Mouse (Mus musculus): ENCODE results near the gene Slc30a4. TPM values are rescaled to one million over a fixed set of nuclear protein-coding genes. Genes with fewer than 3 reads are reported as not detected.

The Slc30a4 gene
- total and polyA plus RNA-seq, 3 experiments: 9.0 to 20.5 (median 11.4) TPM

DNA sequence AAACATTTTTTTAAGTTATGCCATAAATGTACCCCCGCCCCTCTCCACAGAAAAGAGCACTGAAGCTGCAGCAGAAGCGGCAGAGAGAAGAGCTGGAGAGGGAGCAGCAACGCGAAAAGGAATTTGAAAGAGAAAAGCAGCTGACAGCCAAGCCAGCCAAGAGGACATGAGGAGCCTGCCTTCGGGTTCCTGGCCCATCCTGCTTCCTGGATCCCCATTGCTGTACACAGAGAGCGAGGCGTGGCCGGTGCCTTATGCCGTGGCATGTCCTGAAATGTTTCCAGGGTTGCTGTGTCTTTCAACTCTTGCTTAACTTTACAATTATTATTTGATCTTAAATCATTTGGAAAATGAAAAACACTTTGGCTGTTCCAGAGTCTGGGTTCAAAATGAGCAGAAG, 44.0 kb upstream of the Slc30a4 start:
- Histone ChIP-seq H3K4me2 (ENCODE audit: insufficient read depth, low read depth, poor library complexity, severe bottlenecking) (no peak overlapping the region), H3K36me3 (replicated peaks in 1 of 2; ENCODE audit: control insufficient read depth in 1 of 2, insufficient read depth in 1 of 2, low read length in 1 of 2) (peaks cover 36 to 67% of the 10 kb centered on the region in 2 experiments), H3K9me3 (replicated peaks; ENCODE audit: low read length) (no peaks in the 10 kb centered on the region), H3K79me2 (replicated peaks; ENCODE audit: control insufficient read depth, extremely low read depth, insufficient read depth, poor library complexity, severe bottlenecking) (no peaks in the 10 kb centered on the region), H3K27me3 (replicated peaks) (no peaks in the 10 kb centered on the region), H3K4me3 (replicated peaks in 1 of 3; ENCODE audit: low read depth in 2 of 3, low read length in 2 of 3, poor library complexity in 1 of 3) (no peak overlapping the region), H3K4me1 (ENCODE audit: control insufficient read depth in 1 of 2, insufficient read depth in 2 of 2) (peaks cover 0 to under 1% of the 10 kb centered on the region in 2 experiments; a peak in 2 of 4 replicates), H3K27ac (ENCODE audit: insufficient read depth, low read depth) (no peak overlapping the region), H3K9ac (ENCODE audit: insufficient read depth, low read depth) (no peak overlapping the region)
- in situ Hi-C loops (cut with MboI; ENCODE audit: low pct_ligation_motif_present, low pct_unique_long_range_greater_than_20kb, low sequenced_read_pairs) (no loop called here), dilution Hi-C loops (cut with MboI; ENCODE audit: extremely low pct_ligation_motif_present, extremely low pct_unique_long_range_greater_than_20kb, low sequenced_read_pairs) (no loop called here)
- TF ChIP-seq IRF4 (IDR thresholded peaks at IDR 0.05; ENCODE audit: low read depth, low read length) (no peak), RAD21 (IDR thresholded peaks at IDR 0.05; ENCODE audit: low read depth, low read length) (no peak), ZKSCAN1 (IDR thresholded peaks at IDR 0.05; ENCODE audit: borderline replicate concordance, low read depth, low read length) (no peak), E2F4 (IDR thresholded peaks at IDR 0.05; ENCODE audit: insufficient replicate concordance, low read depth, low read length) (no peak), ZMIZ1 (IDR thresholded peaks at IDR 0.05; ENCODE audit: low read depth, low read length) (no peak), HCFC1 (IDR thresholded peaks at IDR 0.05; ENCODE audit: low read depth, low read length) (no peak)
- no peak for DNase-seq (ENCODE audit: extremely low read depth)

DNA sequence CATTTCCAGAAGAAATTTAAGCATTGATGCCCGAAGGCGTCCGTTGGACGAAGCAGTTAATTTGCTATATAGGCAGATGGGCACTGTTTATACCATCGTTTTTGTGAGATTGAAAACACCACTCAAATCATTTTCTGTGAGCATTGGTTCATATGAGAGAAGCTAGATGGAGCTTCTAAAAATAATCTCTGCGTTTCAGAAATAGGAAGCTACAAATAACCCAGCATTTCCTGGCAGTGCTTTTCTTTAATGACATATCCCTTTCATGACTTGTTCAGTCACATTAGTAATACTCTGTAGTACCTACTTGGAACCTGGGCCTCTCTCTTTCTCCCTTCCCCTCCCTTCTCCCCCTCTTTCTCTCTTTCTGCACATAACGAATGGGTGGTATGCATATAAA, 36.6 kb upstream of the Slc30a4 start:
- peaks cover 7 to 30% of the 10 kb centered on the region in 2 experiments; a peak in 3 of 4 replicates for H3K4me1 ChIP-seq (ENCODE audit: control insufficient read depth in 1 of 2, insufficient read depth in 2 of 2)
- H3K27me3 ChIP-seq (replicated peaks): no peaks in the 10 kb centered on the region
- peak overlapping the region; percentile 100 for H3K4me2 ChIP-seq (ENCODE audit: insufficient read depth, low read depth, poor library complexity, severe bottlenecking)
- DNase-seq (ENCODE audit: extremely low read depth): no peak
- peak overlapping the region; percentile 70 to 95 (median 92) for H3K4me3 ChIP-seq (replicated peaks in 1 of 3; ENCODE audit: low read depth in 2 of 3, low read length in 2 of 3, poor library complexity in 1 of 3)
- H3K27ac ChIP-seq (ENCODE audit: insufficient read depth, low read depth): no peak overlapping the region
- peak overlapping the region; percentile 47 for H3K9ac ChIP-seq (ENCODE audit: insufficient read depth, low read depth)
- H3K36me3 ChIP-seq (replicated peaks in 1 of 2; ENCODE audit: control insufficient read depth in 1 of 2, insufficient read depth in 1 of 2, low read length in 1 of 2): peaks cover 10 to 24% of the 10 kb centered on the region in 2 experiments
- in situ Hi-C loops (cut with MboI; ENCODE audit: low pct_ligation_motif_present, low pct_unique_long_range_greater_than_20kb, low sequenced_read_pairs): no loop called here
- no peak for TF ChIP-seq MAZ (IDR thresholded peaks at IDR 0.05; ENCODE audit: low read depth, low read length)
- TF ChIP-seq ZC3H11A (IDR thresholded peaks at IDR 0.05; ENCODE audit: low read depth, low read length): no peak
- no peak for TF ChIP-seq ZNF384 (IDR thresholded peaks at IDR 0.05; ENCODE audit: low read depth, low read length)
- TF ChIP-seq ELF1 (IDR thresholded peaks at IDR 0.05; ENCODE audit: low read depth, low read length): no peak
- TF ChIP-seq MAX (IDR thresholded peaks at IDR 0.05; ENCODE audit: low read length): no peak
- TF ChIP-seq JUN (IDR thresholded peaks at IDR 0.05; ENCODE audit: insufficient read depth, low read depth, low read length): no peak
- no peak for TF ChIP-seq RCOR1 (conservative IDR thresholded peaks at IDR 0.05; ENCODE audit: low read depth, low read length)
- no peak for TF ChIP-seq MXI1 (IDR thresholded peaks at IDR 0.05; ENCODE audit: low read depth, low read length)
- TF ChIP-seq KAT2A (IDR thresholded peaks at IDR 0.05; ENCODE audit: insufficient replicate concordance, low read length): no peak
- TF ChIP-seq ZKSCAN1 (IDR thresholded peaks at IDR 0.05; ENCODE audit: borderline replicate concordance, low read depth, low read length): no peak
- TF ChIP-seq RAD21 (IDR thresholded peaks at IDR 0.05; ENCODE audit: low read depth, low read length): no peak
- no peak for TF ChIP-seq SIN3A (IDR thresholded peaks at IDR 0.05; ENCODE audit: low read length)
- TF ChIP-seq CHD1 (IDR thresholded peaks at IDR 0.05; ENCODE audit: low read depth, low read length): no peak
- TF ChIP-seq CTCF (conservative IDR thresholded peaks at IDR 0.05 in 1 of 2, IDR thresholded peaks at IDR 0.05 in 1 of 2; ENCODE audit: low read depth in 2 of 2, low read length in 2 of 2): no peak
- no peak for TF ChIP-seq PAX5 (IDR thresholded peaks at IDR 0.05; ENCODE audit: low read length)
- no peak for TF ChIP-seq EP300 (IDR thresholded peaks at IDR 0.05; ENCODE audit: low read length)
- TF ChIP-seq POLR2AphosphoS2 (IDR thresholded peaks at IDR 0.05; ENCODE audit: low read depth, low read length): no peak
- no peak for TF ChIP-seq USF1 (IDR thresholded peaks at IDR 0.05; ENCODE audit: low read depth, low read length)
- no peaks in the 10 kb centered on the region for H3K9me3 ChIP-seq (replicated peaks; ENCODE audit: low read length)
- H3K79me2 ChIP-seq (replicated peaks; ENCODE audit: control insufficient read depth, extremely low read depth, insufficient read depth, poor library complexity, severe bottlenecking): peaks cover 6% of the 10 kb centered on the region; the same call in 1 of the 2 replicates
- dilution Hi-C loops (cut with MboI; ENCODE audit: extremely low pct_ligation_motif_present, extremely low pct_unique_long_range_greater_than_20kb, low sequenced_read_pairs): no loop called here
